Mouse (Mus musculus): ENCODE measurements around the gene Ecpas. TPM values are rescaled to one million over a fixed set of nuclear protein-coding genes. Genes with fewer than 3 reads are reported as not detected.
A peak's percentile ranks its signal among the peaks of the same experiment; 100 is the strongest.

Gene Ecpas
- polyA plus RNA-seq, 1 experiment = 266 TPM

GRCm38 (mm10) chr4:58913336-58914026 lies 932 bp upstream of the Ecpas start:
- TF ChIP-seq CTCF (IDR thresholded peaks at IDR 0.05; ENCODE audit: insufficient read depth, low read depth, low read length) (no peak), POLR2A (IDR thresholded peaks at IDR 0.05; ENCODE audit: insufficient read depth, low read depth, low read length) (no peak)
- Histone ChIP-seq H3K4me1 (ENCODE audit: control insufficient read depth, insufficient read depth, low read length) (peaks cover 3% of the 10 kb centered on the region; the same call in 1 of the 2 replicates), H3K4me3 (ENCODE audit: insufficient read depth, low read depth, low read length) (no peak overlapping the region), H3K27ac (ENCODE audit: insufficient read depth, low read depth, low read length) (no peak overlapping the region)
- 52% methylated on average over 3 of the region's 3 CpGs for WGBS

- Histone ChIP-seq H3K4me1 (ENCODE audit: control insufficient read depth, insufficient read depth, low read length) (peaks cover 3% of the 10 kb centered on the region; the same call in 1 of the 2 replicates), H3K27ac (ENCODE audit: insufficient read depth, low read depth, low read length) (peak overlapping the region; percentile 94), H3K4me3 (ENCODE audit: insufficient read depth, low read depth, low read length) (peak overlapping the region; percentile 77)
- peak; percentile 57 for TF ChIP-seq POLR2A (IDR thresholded peaks at IDR 0.05; ENCODE audit: insufficient read depth, low read depth, low read length)
- no peak for TF ChIP-seq CTCF (IDR thresholded peaks at IDR 0.05; ENCODE audit: insufficient read depth, low read depth, low read length)
- WGBS = under 1% methylated on average over 123 of the region's 126 CpGs
Observed at GRCm38 (mm10) chr4:58911831-58912628, 519 bp downstream of the Ecpas start.

- Histone ChIP-seq H3K4me1 (ENCODE audit: control insufficient read depth, insufficient read depth, low read length) (peaks cover 3% of the 10 kb centered on the region; the same call in 1 of the 2 replicates), H3K27ac (ENCODE audit: insufficient read depth, low read depth, low read length) (peak overlapping the region; percentile 84), H3K4me3 (ENCODE audit: insufficient read depth, low read depth, low read length) (peak overlapping the region; percentile 77)
- TF ChIP-seq POLR2A (IDR thresholded peaks at IDR 0.05; ENCODE audit: insufficient read depth, low read depth, low read length) (no peak), CTCF (IDR thresholded peaks at IDR 0.05; ENCODE audit: insufficient read depth, low read depth, low read length) (no peak)
- under 1% methylated on average over 56 of the region's 56 CpGs for WGBS
Observed at GRCm38 (mm10) chr4:58911069-58911830, 1.3 kb downstream of the Ecpas start.

- Histone ChIP-seq H3K4me1 (ENCODE audit: control insufficient read depth, insufficient read depth, low read length) (peaks cover 3% of the 10 kb centered on the region; the same call in 1 of the 2 replicates), H3K27ac (ENCODE audit: insufficient read depth, low read depth, low read length) (no peak overlapping the region), H3K4me3 (ENCODE audit: insufficient read depth, low read depth, low read length) (peak overlapping the region; percentile 77)
- TF ChIP-seq POLR2A (IDR thresholded peaks at IDR 0.05; ENCODE audit: insufficient read depth, low read depth, low read length) (no peak), CTCF (IDR thresholded peaks at IDR 0.05; ENCODE audit: insufficient read depth, low read depth, low read length) (no peak)
- WGBS = 26% methylated on average over 16 of the region's 16 CpGs
Observed at GRCm38 (mm10) chr4:58910175-58911068, 2.1 kb downstream of the Ecpas start.

- 93% methylated on average over 1 of the region's 1 CpGs for WGBS
- TF ChIP-seq POLR2A (IDR thresholded peaks at IDR 0.05; ENCODE audit: insufficient read depth, low read depth, low read length) = no peak
- TF ChIP-seq CTCF (IDR thresholded peaks at IDR 0.05; ENCODE audit: insufficient read depth, low read depth, low read length) = no peak
- Histone ChIP-seq H3K4me1 (ENCODE audit: control insufficient read depth, insufficient read depth, low read length) (peaks cover 5% of the 10 kb centered on the region; the same call in 1 of the 2 replicates), H3K4me3 (ENCODE audit: insufficient read depth, low read depth, low read length) (no peak overlapping the region), H3K27ac (ENCODE audit: insufficient read depth, low read depth, low read length) (no peak overlapping the region)
Observed at GRCm38 (mm10) chr4:58907453-58907852, 5.1 kb downstream of the Ecpas start.

GRCm38 (mm10) chr4:58898318-58898717 lies 14.2 kb downstream of the Ecpas start:
- Histone ChIP-seq H3K4me1 (ENCODE audit: control insufficient read depth, insufficient read depth, low read length) (peaks cover 5% of the 10 kb centered on the region; the same call in 1 of the 2 replicates), H3K27ac (ENCODE audit: insufficient read depth, low read depth, low read length) (no peak overlapping the region), H3K4me3 (ENCODE audit: insufficient read depth, low read depth, low read length) (no peak overlapping the region)
- no peak for TF ChIP-seq CTCF (IDR thresholded peaks at IDR 0.05; ENCODE audit: insufficient read depth, low read depth, low read length)
- TF ChIP-seq POLR2A (IDR thresholded peaks at IDR 0.05; ENCODE audit: insufficient read depth, low read depth, low read length) = no peak

- WGBS = 73% methylated on average over 4 of the region's 4 CpGs
- H3K4me1 ChIP-seq (ENCODE audit: control insufficient read depth, insufficient read depth, low read length) = peaks cover 5% of the 10 kb centered on the region; the same call in 1 of the 2 replicates
- TF ChIP-seq CTCF (IDR thresholded peaks at IDR 0.05; ENCODE audit: insufficient read depth, low read depth, low read length) (no peak), POLR2A (IDR thresholded peaks at IDR 0.05; ENCODE audit: insufficient read depth, low read depth, low read length) (no peak)
- H3K27ac ChIP-seq (ENCODE audit: insufficient read depth, low read depth, low read length) = no peak overlapping the region
- H3K4me3 ChIP-seq (ENCODE audit: insufficient read depth, low read depth, low read length) = no peak overlapping the region
Observed at GRCm38 (mm10) chr4:58897436-58897835, 15.1 kb downstream of the Ecpas start.

GRCm38 (mm10) chr4:58894399-58894798 lies 18.1 kb downstream of the Ecpas start:
- TF ChIP-seq CTCF (IDR thresholded peaks at IDR 0.05; ENCODE audit: insufficient read depth, low read depth, low read length) = no peak
- TF ChIP-seq POLR2A (IDR thresholded peaks at IDR 0.05; ENCODE audit: insufficient read depth, low read depth, low read length) = no peak
- peaks cover 6% of the 10 kb centered on the region; the same call in 1 of the 2 replicates for H3K4me1 ChIP-seq (ENCODE audit: control insufficient read depth, insufficient read depth, low read length)
- H3K27ac ChIP-seq (ENCODE audit: insufficient read depth, low read depth, low read length) = no peak overlapping the region
- WGBS = 81% methylated on average over 7 of the region's 7 CpGs
- H3K4me3 ChIP-seq (ENCODE audit: insufficient read depth, low read depth, low read length) = no peak overlapping the region

All from olfactory bulb, adult 2 months (tissue).